Mouse (Mus musculus): ENCODE data around the gene Bclaf3.
"Not testable (repeated sequence)": the region's sequence is repeated elsewhere in the genome, so short reads cannot be mapped to it uniquely, and the experiment has no call there.

Gene Bclaf3

GRCm38 (mm10) chrX:159526388-159526787 is at the start of gene Bclaf3:
Bclaf3 (plus strand) TSS chrX:159526688.
- DNase-seq, result no peak

- DNase-seq, result not testable (repeated sequence)
Measured at GRCm38 (mm10) chrX:159478243-159478940, 48.1 kb upstream of the Bclaf3 start.

DNA sequence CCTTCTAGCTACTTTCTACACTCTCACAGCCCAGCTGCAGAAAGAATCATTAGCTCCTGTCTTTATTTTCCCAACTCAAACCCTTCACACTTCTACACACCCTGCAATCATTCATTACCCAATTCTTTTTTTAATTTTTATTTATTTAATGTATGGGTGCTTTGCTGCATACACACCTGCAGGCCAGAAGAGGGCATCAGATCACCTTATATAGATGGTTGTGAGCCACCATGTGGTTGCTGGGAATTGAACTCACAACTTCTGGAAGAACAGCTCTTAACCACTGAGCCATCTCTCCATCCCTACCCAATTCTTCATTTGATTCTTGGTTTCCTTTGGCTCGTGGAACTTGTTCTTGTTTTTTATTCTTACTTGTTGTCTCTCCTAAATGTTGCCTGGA is 42.2 kb upstream of the Bclaf3 start:
- DNase-seq, result no peak

- DNase-seq, result no peak
Measured at GRCm38 (mm10) chrX:159503181-159503580, 23.3 kb upstream of the Bclaf3 start.

DNA sequence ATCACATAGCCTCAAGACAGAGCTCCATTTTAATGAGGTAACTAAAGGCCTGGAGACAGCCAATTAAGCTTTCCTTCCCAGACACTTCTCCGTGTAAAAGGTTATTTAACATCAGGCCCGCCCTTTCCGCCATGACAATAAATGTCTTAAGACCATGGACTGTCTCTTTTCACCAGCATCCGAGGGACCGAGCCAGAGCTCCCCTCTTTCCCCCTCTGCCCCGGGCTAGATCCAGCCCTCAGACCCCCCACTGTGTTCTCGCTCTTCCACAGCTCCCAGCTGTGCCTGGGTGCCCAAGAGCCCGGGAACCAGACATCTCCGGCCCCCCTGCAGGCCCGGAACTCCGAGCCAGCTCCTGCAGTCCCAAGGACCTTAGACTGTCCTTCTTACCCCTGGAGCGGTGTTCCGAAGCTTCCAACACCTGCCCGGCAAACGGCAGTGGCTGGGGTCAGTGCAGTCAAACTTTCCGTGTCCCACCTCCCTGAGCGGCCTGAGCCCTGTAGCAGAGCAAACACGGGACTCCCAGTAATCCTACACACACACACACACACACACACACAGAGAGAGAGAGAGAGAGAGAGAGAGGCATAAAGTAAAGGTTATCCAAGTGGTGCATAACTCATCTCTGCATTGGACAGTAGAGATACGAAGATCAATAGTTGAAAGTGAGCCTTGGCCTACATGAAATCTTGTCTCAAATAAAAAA is 18.0 kb upstream of the Bclaf3 start:
- no peak for DNase-seq

DNA sequence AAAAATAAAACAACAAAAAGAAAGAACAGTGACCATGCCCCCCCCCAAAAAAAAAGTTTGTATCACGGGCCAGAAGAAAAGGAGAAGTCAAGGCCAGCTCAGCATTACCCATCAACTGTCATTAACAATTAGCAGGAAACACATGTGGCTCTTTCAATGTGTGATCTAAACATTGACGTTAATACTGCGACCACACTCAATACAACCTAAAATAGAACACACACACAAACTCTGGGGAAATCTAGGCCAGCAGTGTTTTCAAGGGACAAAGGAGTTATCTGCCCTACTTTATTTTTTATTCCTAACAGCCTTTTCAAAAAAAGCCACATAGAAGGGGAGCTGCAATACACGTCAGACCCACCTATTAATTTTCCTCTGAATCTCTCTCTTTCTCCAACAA is 17.4 kb upstream of the Bclaf3 start:
- DNase-seq, result no peak

DNA sequence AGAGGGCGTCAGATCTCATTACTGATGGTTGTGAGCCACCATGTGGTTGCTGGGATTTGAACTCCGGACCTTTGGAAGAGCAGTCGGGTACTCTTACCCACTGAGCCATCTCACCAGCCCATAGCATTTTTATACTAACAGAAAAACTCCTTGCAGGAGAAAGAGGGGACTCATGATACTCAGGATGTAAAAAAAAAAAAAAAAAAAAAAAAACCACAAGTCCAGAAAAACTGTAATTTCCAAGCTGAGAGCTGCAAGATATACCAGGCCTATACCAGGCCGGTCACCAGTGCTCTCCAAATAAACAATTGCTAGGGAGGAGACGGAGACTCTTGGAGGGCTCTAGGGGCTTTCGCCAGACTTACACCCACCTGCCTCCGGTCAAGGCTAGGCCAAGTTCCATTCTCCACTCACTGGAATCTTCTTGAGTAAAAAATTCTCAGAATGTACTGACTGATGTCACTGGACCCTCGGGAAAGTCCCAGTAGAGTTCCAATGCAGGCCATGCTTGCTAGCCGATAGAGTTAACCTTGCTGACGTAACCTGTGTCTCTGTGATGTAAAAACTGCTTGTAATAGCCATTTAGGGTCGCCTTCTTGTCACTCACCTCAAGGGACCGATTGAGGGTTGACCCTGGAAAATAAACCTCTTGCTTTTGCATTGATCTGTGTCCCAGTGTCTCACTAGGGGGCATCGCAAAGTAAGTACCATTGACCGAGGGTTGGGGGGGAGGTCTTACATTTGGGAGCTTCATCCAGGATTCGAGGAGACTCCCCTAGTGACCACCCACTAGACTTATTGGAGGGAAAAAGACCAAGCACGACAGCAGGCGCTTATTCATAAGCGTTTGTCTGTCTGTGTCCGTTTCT is 16.4 kb upstream of the Bclaf3 start:
- DNase-seq, result no peak

- no peak for DNase-seq
Measured at GRCm38 (mm10) chrX:159510716-159511051, 15.8 kb upstream of the Bclaf3 start.

GRCm38 (mm10) chrX:159515599-159515998 is 10.9 kb upstream of the Bclaf3 start:
- DNase-seq, result no peak

- no peak for DNase-seq
Measured at GRCm38 (mm10) chrX:159521780-159522179, 4.7 kb upstream of the Bclaf3 start.

DNA sequence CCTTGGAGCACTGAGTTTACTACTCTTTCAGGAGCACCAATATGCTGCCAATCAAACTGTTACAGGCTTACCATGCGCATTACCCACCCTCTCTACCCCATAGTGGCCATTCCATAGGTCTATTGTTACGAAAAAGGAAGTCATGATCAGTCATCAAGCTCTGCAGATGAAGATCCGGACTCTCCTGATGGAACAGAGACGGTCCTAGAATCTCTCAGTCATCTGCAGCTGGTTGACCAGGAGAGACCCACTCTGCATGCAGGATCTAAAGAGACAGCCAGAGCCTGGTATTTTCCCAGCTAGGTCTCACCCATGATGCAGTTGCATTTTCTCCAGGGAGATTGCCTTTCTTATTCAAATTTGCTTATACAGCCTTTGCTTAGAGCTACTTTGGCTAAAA is 3.8 kb upstream of the Bclaf3 start:
- no peak for DNase-seq

DNA sequence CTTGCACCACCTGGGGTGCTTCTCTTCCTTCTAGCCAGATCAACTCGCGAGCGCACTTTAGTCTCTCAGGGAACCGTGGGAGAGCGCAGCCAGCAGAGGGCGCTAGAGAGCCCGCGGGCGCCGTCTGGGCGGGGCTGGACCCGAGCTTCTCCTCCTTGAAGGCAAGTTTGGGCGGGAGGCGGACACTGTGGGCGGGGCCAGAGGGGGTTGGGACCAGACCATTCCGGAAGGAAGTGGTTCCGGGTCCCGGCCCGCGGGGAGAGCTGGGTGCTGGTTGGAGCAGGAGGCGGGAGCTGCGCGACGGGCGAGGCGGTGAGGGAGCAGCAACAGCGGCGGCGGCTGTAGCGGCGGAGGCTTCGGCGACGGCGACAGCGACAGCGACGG is 5.9 kb downstream of the Bclaf3 start:
- peak; percentile 98 for DNase-seq

GRCm38 (mm10) chrX:159532811-159533462 is 6.4 kb downstream of the Bclaf3 start:
- DNase-seq, result no peak

- DNase-seq, result no peak
Measured at GRCm38 (mm10) chrX:159541936-159542335, 15.4 kb downstream of the Bclaf3 start.

- no peak for DNase-seq
Measured at GRCm38 (mm10) chrX:159547093-159547492, 20.6 kb downstream of the Bclaf3 start.

DNA sequence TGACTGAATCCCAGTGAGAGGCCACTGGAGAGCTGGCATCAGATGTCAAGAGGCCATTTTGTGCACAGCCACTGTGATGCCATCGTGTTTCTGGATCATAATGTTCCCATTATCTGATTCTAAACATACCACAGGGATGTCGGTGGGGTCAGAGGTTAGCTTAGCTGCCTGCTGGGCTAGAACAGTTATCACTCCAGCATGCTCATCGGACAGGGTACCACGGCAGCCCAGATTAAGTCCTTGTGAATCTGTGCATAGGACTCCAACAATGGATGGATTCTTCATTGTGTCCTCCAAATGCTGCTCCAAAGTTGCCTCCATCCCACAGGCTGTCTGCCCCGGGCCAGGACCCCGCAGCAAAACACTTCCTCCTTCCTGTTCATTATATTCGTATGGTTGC is 58.2 kb downstream of the Bclaf3 start:
- DNase-seq, result not testable (repeated sequence)

DNA sequence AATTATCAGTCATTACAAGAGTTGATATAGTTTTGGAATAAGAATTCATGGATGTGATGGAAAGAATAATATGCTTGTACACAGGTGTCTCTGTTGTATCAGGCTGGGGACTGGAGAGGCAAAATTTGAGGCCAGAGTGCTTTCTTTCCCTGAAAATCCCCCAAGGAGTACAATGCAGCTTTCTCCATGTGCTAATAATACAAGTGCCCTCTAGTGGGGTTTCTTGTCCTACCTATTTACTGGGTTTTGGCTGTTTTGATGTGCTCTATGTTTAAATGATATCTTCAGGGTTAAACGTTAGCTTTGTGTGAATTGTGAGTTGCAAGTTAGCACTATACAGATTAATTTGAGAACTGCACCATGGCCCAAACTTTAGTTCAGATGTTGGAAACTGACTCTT is 65.1 kb downstream of the Bclaf3 start:
- DNase-seq, result no peak

- DNase-seq, result no peak
Measured at GRCm38 (mm10) chrX:159597502-159597901, 71.0 kb downstream of the Bclaf3 start.

- no peak for DNase-seq
Measured at GRCm38 (mm10) chrX:159604832-159605231, 78.3 kb downstream of the Bclaf3 start.

DNA sequence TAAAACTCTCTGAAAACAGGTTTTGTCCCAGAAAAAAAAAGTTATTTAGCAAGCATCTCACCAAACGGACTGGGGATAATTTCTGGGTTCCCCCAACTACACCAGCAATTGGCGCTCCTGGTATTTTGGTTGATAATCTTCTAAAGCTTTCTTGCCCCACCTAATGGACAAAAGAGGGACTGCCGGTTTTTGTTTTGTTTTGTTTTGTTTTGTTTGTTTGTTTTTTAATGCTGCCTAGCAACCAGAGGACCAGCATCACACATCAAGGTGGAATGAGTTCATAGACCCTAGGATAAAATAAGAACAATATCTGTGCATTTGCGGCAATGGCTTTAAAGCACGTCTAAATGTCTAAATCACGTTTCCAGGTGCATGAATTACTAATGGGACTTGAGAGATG is 80.4 kb downstream of the Bclaf3 start:
- DNase-seq, result peak; percentile 36

GRCm38 (mm10) chrX:159626208-159626906 is 99.9 kb downstream of the Bclaf3 start:
- peak; percentile 45 for DNase-seq

DNA sequence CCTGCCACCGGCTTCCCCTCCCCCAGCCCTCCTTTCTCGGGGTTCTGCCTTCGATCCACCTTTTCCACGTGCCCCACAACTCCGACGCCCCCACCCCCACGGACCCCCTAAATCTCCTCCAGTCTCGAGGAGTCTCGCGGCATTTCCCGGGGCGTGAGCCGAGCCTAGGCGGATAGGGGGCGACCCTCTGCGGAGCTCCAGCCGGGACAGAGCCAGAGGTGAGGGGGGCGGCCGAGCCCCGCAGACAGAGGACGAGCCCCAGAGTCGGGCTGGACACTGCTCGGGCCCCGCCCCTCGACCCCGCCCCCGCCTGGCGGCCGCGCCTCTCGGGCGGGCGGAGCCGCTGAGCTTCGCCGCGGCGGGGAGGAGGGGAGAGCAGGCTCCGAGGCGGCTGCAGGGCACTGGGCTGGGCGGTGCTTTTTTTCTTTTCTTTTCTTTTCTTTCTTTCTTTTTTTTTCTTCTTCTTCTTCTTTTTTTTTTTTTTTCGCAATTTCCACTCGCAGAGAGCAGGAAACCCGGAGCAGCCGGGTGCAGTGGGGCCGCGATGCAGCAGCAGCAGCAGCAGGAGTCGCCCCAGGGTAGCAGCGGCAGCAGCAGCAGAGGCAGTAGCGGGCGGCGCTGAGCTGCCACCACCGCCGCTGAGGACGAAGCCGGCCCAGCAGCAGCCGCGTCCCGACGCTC is 100.6 kb downstream of the Bclaf3 start, which contains the start of gene Sh3kbp1:
Gene Sh3kbp1 (plus strand): TSS at position 366 of the 681 bp plus-strand sequence.
- DNase-seq, result peak; percentile 72

Data from lung, postnatal 36 days (tissue).